Mouse (Mus musculus) heart, postnatal 25 days (tissue): ENCODE data around the gene Adgre5. TPM values are rescaled to one million over a fixed set of nuclear protein-coding genes. Genes with fewer than 3 reads are reported as not detected.

ENCODE experiments used
- DNase-seq: peaks from one replicate; pipeline ENCODE4 v3.0.0; 2022; ENCODE audit warnings: low spot score
- intact Hi-C: fragments of 180-260 bp; cut with DNase I; formaldehyde crosslinking; loops from one replicate; pipeline ENCODE4 v1.15.1; 2025
- total RNA-seq, 2 experiments: library from RNA; stranded (reverse); gene quantifications; 2 replicates each; pipeline ENCODE4 v1.2.3; 2021

Adgre5 gene
- total RNA-seq, 2 experiments from 2014 or later, result 39.4 to 56.9 TPM

GRCm38 (mm10) chr8:83729009-83729807 lies 11.9 kb downstream of the Adgre5 start:
- intact Hi-C loops, result no loop called here
- DNase-seq, result no peak

- no peak for DNase-seq
Observed at GRCm38 (mm10) chr8:83725521-83726102, 15.5 kb downstream of the Adgre5 start.

GRCm38 (mm10) chr8:83724697-83725482 lies 16.2 kb downstream of the Adgre5 start:
- intact Hi-C loops, result loop anchor here (2.0 to 5.0 kb wide), 3 partner anchors 57 to 170 kb away; no protein-coding TSS in a partner anchor
- DNase-seq, result peak; percentile 63

More at GRCm38 (mm10) chr8:83725521-83726102, 15.5 kb downstream of the Adgre5 start:
- intact Hi-C loops, result loop anchor here (2.0 kb wide), 1 partner anchor 169 kb away; no protein-coding TSS in a partner anchor

GRCm38 (mm10) chr8:83723447-83724083 lies 17.6 kb downstream of the Adgre5 start:
- no peak for DNase-seq
- intact Hi-C loops, result loop anchor here (2.0 to 5.0 kb wide), 3 partner anchors 59 to 171 kb away; no protein-coding TSS in a partner anchor

GRCm38 (mm10) chr8:83722631-83723030 lies 18.5 kb downstream of the Adgre5 start:
- intact Hi-C loops, result loop anchor here (5.0 kb wide), 2 partner anchors 60 kb away; no protein-coding TSS in a partner anchor
- DNase-seq, result no peak

- peak; percentile 79 for DNase-seq
- intact Hi-C loops, result loop anchor here (5.0 kb wide), 2 partner anchors 59 to 61 kb away; no protein-coding TSS in a partner anchor
Observed at GRCm38 (mm10) chr8:83721405-83722025, 19.6 kb downstream of the Adgre5 start.

GRCm38 (mm10) chr8:83719693-83720092 lies 21.4 kb downstream of the Adgre5 start:
- no peak for DNase-seq
- intact Hi-C loops, result loop anchor here (5.0 kb wide), 2 partner anchors 57 to 63 kb away; no protein-coding TSS in a partner anchor

- intact Hi-C loops, result no loop called here
- no peak for DNase-seq
Observed at GRCm38 (mm10) chr8:83719048-83719447, 22.1 kb downstream of the Adgre5 start.

- intact Hi-C loops, result no loop called here
- DNase-seq, result no peak
Observed at GRCm38 (mm10) chr8:83716563-83716962, 24.6 kb downstream of the Adgre5 start.

- no peak for DNase-seq
Observed at GRCm38 (mm10) chr8:83715771-83716170, 25.4 kb downstream of the Adgre5 start.

GRCm38 (mm10) chr8:83715031-83715690 lies 26.0 kb downstream of the Adgre5 start, which contains the start of gene Ddx39:
TSS of gene Ddx39 (plus strand) at chr8:83715177.
- DNase-seq, result peak; percentile 96
- intact Hi-C loops, result loop anchor here (2.0 kb wide), 1 partner anchor 16 kb away; the partner anchor contains the start of gene Pkn1

More at GRCm38 (mm10) chr8:83715771-83716170, 25.4 kb downstream of the Adgre5 start:
- intact Hi-C loops, result loop anchor here (2.0 kb wide), 1 partner anchor 17 kb away; the partner anchor contains the start of gene Pkn1

- intact Hi-C loops, result loop anchor here (2.0 kb wide), 1 partner anchor 16 kb away; the partner anchor contains the start of gene Pkn1
- no peak for DNase-seq
Observed at GRCm38 (mm10) chr8:83714676-83715030, 26.5 kb downstream of the Adgre5 start.

GRCm38 (mm10) chr8:83707554-83707953 lies 33.6 kb downstream of the Adgre5 start:
- intact Hi-C loops, result no loop called here
- DNase-seq, result no peak

GRCm38 (mm10) chr8:83706411-83706810 lies 34.7 kb downstream of the Adgre5 start:
- DNase-seq, result no peak
- intact Hi-C loops, result no loop called here

GRCm38 (mm10) chr8:83703426-83703825 lies 37.7 kb downstream of the Adgre5 start:
- intact Hi-C loops, result no loop called here
- no peak for DNase-seq

GRCm38 (mm10) chr8:83700423-83701085 lies 40.6 kb downstream of the Adgre5 start:
- DNase-seq, result no peak
- intact Hi-C loops, result no loop called here

- intact Hi-C loops, result loop anchor here (2.0 to 5.0 kb wide), 2 partner anchors 15 to 38 kb away; partner anchors contain the start of gene Ddx39
Observed at GRCm38 (mm10) chr8:83699566-83699965, 41.6 kb downstream of the Adgre5 start.

More at GRCm38 (mm10) chr8:83699566-83699965, 41.6 kb downstream of the Adgre5 start:
- DNase-seq, result no peak
